10 mouse cellular contexts compared by ENCODE assay signal in the genomic region with DNA sequence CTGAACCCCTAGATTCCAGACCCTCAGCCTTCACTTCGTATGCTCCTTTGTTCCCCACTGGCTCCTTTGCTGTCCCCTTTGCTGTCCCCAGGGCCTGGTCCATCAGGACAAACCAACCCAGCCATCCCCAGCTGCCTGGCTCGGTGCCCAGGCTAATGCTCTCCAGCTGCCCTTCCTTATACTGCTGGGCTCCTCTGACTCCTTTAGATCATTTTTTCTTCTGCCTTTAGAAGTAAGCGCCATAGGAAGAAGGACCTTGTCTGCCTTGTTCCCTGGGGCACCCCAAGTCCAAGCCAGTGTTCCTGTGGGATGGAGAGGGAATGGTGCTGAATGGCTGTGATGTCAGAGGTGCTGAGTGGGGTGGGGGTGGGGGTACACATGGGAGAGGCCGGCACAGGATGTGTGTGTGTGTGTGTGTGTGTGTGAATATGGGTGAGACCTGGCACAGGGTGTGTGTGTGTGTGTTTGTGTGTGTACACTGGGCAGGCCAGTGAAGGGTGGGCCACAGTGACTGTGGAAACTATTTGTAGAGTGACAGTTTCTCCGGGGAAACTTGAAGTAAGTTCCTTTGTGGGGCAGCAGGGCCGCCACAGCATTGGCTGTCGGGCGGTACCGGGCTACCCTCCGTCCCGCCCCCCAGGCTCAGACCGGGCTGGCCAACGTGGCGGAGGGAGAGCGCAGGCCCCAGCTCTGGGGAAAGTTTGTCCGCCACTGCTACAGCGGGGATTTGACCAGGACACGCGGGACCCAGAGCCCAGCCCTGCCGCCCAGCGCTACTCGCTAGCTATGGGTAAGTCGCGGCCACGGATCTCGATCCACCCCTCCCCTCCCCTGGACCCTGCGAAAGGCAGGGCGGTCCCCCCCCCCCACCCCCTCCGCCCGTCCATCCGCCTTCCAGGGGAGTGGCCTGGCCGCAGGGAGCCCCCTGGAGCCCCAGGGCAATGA. TPM values are rescaled to one million over a fixed set of nuclear protein-coding genes. Genes with fewer than 3 reads are reported as not detected.
DNase-seq lines count a peak whose midpoint lies in the region; ATAC-seq and TF ChIP-seq lines count a peak whose summit lies in the region.
"Had no signal": no experiment of that assay in that cellular context is flagged by ENCODE, and none has a peak within 500 bp of the region (broad histone marks: within the 10 kb centered on the region; RNA-seq: fewer than 3 reads in every experiment).

A gene (plus strand): TSS at position 529 of the 945 bp plus-strand sequence.

- DNase-seq in right cerebral cortex, postnatal 14 days = peak; percentile 41
- no peak for DNase-seq in right cerebral cortex, postnatal 25 days
- DNase-seq in gastrocnemius, adult 2 months = peak; percentile 80
- DNase-seq in hindbrain, embryonic 11.5 days (ENCODE audit: low spot score) = peak; percentile 39
- no peak for DNase-seq in frontal cortex, postnatal 25 days (ENCODE audit: low spot score in 2 of 2)
- DNase-seq in thymus, postnatal 36 days = no peak

- peaks cover 5% of the 10 kb centered on the region; the same call in 1 of the 2 replicates for H3K4me1 ChIP-seq in hindbrain, embryonic 11.5 days (replicated peaks; ENCODE audit: control insufficient read depth, insufficient read depth, low read length)
- H3K4me1 ChIP-seq in liver, embryonic 12.5 days = no peaks in the 10 kb centered on the region
- peaks cover 26% of the 10 kb centered on the region for H3K4me1 ChIP-seq in neural tube, embryonic 12.5 days

- ATAC-seq in hindbrain, embryonic 11.5 days (ENCODE audit: low FRiP score) = peak; percentile 57; the same call in 1 of the 2 replicates
- ATAC-seq in liver, embryonic 12.5 days = peak; percentile 30; the same call in 1 of the 2 replicates
- ATAC-seq in neural tube, embryonic 12.5 days (ENCODE audit: low FRiP score, low read depth) = peak; percentile 87
- ATAC-seq: Patski had no signal

- WGBS in hindbrain, embryonic 11.5 days = 7% methylated on average over 28 of the region's 32 CpGs
- 8% methylated on average over 26 of the region's 32 CpGs for WGBS in liver, embryonic 12.5 days (ENCODE audit: insufficient replicate concordance)
- 6% methylated on average over 31 of the region's 32 CpGs for WGBS in neural tube, embryonic 12.5 days

- no peak for TF ChIP-seq CTCF in gastrocnemius, adult 2 months (IDR thresholded peaks at IDR 0.05)

- H3K9ac ChIP-seq in hindbrain, embryonic 11.5 days (ENCODE audit: low read depth, low read length) = peak within 1 kb of the TSS; percentile 39; the same call in 1 of the 2 replicates
- peak within 1 kb of the TSS; percentile 27; the same call in 1 of the 2 replicates for H3K9ac ChIP-seq in liver, embryonic 12.5 days
- peak within 1 kb of the TSS; percentile 53 for H3K9ac ChIP-seq in neural tube, embryonic 12.5 days

- H3K27me3 ChIP-seq in hindbrain, embryonic 11.5 days (ENCODE audit: control insufficient read depth, insufficient read depth, low read length) = no peaks in the 10 kb centered on the region
- peaks cover 50% of the 10 kb centered on the region for H3K27me3 ChIP-seq in liver, embryonic 12.5 days (replicated peaks)
- peaks cover 8% of the 10 kb centered on the region; the same call in 1 of the 2 replicates for H3K27me3 ChIP-seq in neural tube, embryonic 12.5 days (replicated peaks)
- H3K27me3 ChIP-seq: Patski had no signal

- H3K9me3 ChIP-seq in hindbrain, embryonic 11.5 days (ENCODE audit: control insufficient read depth, low read length) = no peaks in the 10 kb centered on the region
- H3K9me3 ChIP-seq in liver, embryonic 12.5 days (replicated peaks) = no peaks in the 10 kb centered on the region
- H3K9me3 ChIP-seq in neural tube, embryonic 12.5 days = no peaks in the 10 kb centered on the region

- H3K4me2 ChIP-seq in hindbrain, embryonic 11.5 days (replicated peaks; ENCODE audit: low read depth, low read length) = peak within 1 kb of the TSS; percentile 61
- H3K4me2 ChIP-seq in liver, embryonic 12.5 days = peak within 1 kb of the TSS; percentile 62
- H3K4me2 ChIP-seq in neural tube, embryonic 12.5 days (replicated peaks) = peak within 1 kb of the TSS; percentile 65

- intact Hi-C loops in gastrocnemius, adult 2 months (cut with DNase I) = no loop called here

- H3K4me3 ChIP-seq in gastrocnemius, adult 2 months = peak within 1 kb of the TSS; percentile 82
- peak within 1 kb of the TSS; percentile 34 for H3K4me3 ChIP-seq in hindbrain, embryonic 11.5 days (ENCODE audit: low read depth, low read length)
- H3K4me3 ChIP-seq in liver, embryonic 12.5 days = peak within 1 kb of the TSS; percentile 44
- peak within 1 kb of the TSS; percentile 32 for H3K4me3 ChIP-seq in neural tube, embryonic 12.5 days

- H3K27ac ChIP-seq in gastrocnemius, adult 2 months = peak within 1 kb of the TSS; percentile 88
- H3K27ac ChIP-seq in hindbrain, embryonic 11.5 days (ENCODE audit: low read depth, low read length) = 0 out of 2 replicates have a peak within 1 kb of the TSS, but pooled peaks have one; percentile 10
- no peak within 1 kb of the TSS for H3K27ac ChIP-seq in liver, embryonic 12.5 days
- no peak within 1 kb of the TSS for H3K27ac ChIP-seq in neural tube, embryonic 12.5 days
- H3K27ac ChIP-seq: macrophage had no signal

- no peaks in the 10 kb centered on the region for H3K36me3 ChIP-seq in hindbrain, embryonic 11.5 days (ENCODE audit: control insufficient read depth, insufficient read depth, low read length)
- H3K36me3 ChIP-seq in liver, embryonic 12.5 days = no peaks in the 10 kb centered on the region
- H3K36me3 ChIP-seq in neural tube, embryonic 12.5 days = no peaks in the 10 kb centered on the region

RNA-seq across cellular contexts. Expression of the gene that starts here (rescaled TPM):
- total RNA-seq in gastrocnemius, adult 2 months (2021) = 1 to 10 TPM in 1 of 2 experiments, under 1 TPM in 1; 0.89 to 1.6 TPM
- 2.3 and 3.2 TPM in 2 replicates for polyA plus RNA-seq in hindbrain, embryonic 11.5 days (2014; fragmentation: Nextera tagmentation; extraction: Ambion mirVana)
- polyA plus RNA-seq in liver, embryonic 12.5 days (2016; fragmentation: Nextera tagmentation; extraction: Ambion mirVana) = 0.72 and 1.1 TPM in 2 replicates
- polyA plus RNA-seq in neural tube, embryonic 12.5 days (2016; fragmentation: Nextera tagmentation; extraction: Ambion mirVana) = 4.7 and 5.3 TPM in 2 replicates
- polyA plus RNA-seq: macrophage, Patski had no signal

Comparison
In these comparisons a context has a peak if more than half of its experiments do, and no peak if none do; other contexts are left out.
1. DNase-seq: peak in right cerebral cortex, postnatal 14 days (single experiment), gastrocnemius, adult 2 months (single experiment) and hindbrain, embryonic 11.5 days (single experiment); none in right cerebral cortex, postnatal 25 days (single experiment), frontal cortex, postnatal 25 days (0 of 2) and thymus, postnatal 36 days (0 of 2).
2. H3K27ac ChIP-seq: peak in gastrocnemius, adult 2 months (single experiment) and hindbrain, embryonic 11.5 days (single experiment); none in liver, embryonic 12.5 days (single experiment) and neural tube, embryonic 12.5 days (single experiment).
3. H3K4me3 ChIP-seq: peak in every context shown above with its lines; median percentile 82 in gastrocnemius, adult 2 months; 44 in liver, embryonic 12.5 days; 34 in hindbrain, embryonic 11.5 days; 32 in neural tube, embryonic 12.5 days.
4. ATAC-seq: peak in every context shown above with its lines; median percentile 87 in neural tube, embryonic 12.5 days; 57 in hindbrain, embryonic 11.5 days; 30 in liver, embryonic 12.5 days.
5. Peak in every context shown above with its lines, with median percentiles within 50 percentile points of each other: H3K4me2 ChIP-seq and H3K9ac ChIP-seq.